Mouse (Mus musculus) MEL (cell line): Measurements from ENCODE around the gene R3hcc1l. TPM values are rescaled to one million over a fixed set of nuclear protein-coding genes. Genes with fewer than 3 reads are reported as not detected.

ENCODE experiments used
- DNase-seq: peaks from one replicate; pipeline ENCODE4 v3.0.0; 2011; ENCODE audit warnings: low read depth, low spot score
- H3K27ac ChIP-seq: 2 replicates; pipeline ENCODE4 v1.5.1; 2012; ENCODE audit warnings: low read depth, mild to moderate bottlenecking, control low read depth, low read length, moderate library complexity; ENCODE audit not compliant: control insufficient read depth
- H3K27me3 ChIP-seq, 2 experiments: fragments of 150-350 bp in 1 of 2; sonication (generic) in 1 of 2; 2 replicates each; pipeline ENCODE4 v1.6.1; 2012; ENCODE audit warnings: low read length in 2 of 2, mild to moderate bottlenecking in 2 of 2, improper control_type of control experiment in 1 of 2, moderate library complexity in 1 of 2; ENCODE audit not compliant: insufficient read depth in 2 of 2, control insufficient read depth in 1 of 2
- H3K36me3 ChIP-seq, 2 experiments: 2 replicates each; pipeline ENCODE4 v1.6.1; 2012 to 2014; ENCODE audit warnings: low read length in 2 of 2, improper control_type of control experiment in 1 of 2, inconsistent platforms in 1 of 2, mild to moderate bottlenecking in 1 of 2; ENCODE audit not compliant: insufficient read depth in 2 of 2, control insufficient read depth in 1 of 2
- H3K4me1 ChIP-seq, 2 experiments: fragments of 150-350 bp in 1 of 2; sonication (generic) in 1 of 2; 2 replicates each; pipeline ENCODE4 v1.6.1; 2012; ENCODE audit warnings: low read length in 2 of 2, improper control_type of control experiment in 1 of 2, mild to moderate bottlenecking in 1 of 2; ENCODE audit not compliant: insufficient read depth in 2 of 2, control insufficient read depth in 1 of 2
- H3K4me3 ChIP-seq, 2 experiments: fragments of 150-350 bp in 1 of 2; sonication (generic) in 1 of 2; 2 replicates each; pipeline ENCODE4 v1.5.1; 2012; ENCODE audit warnings: low read depth in 2 of 2, low read length in 2 of 2, mild to moderate bottlenecking in 2 of 2, moderate library complexity in 2 of 2, control low read depth in 1 of 2, improper control_type of control experiment in 1 of 2; ENCODE audit not compliant: control insufficient read depth in 1 of 2, insufficient read depth in 1 of 2
- H3K79me2 ChIP-seq: 2 replicates; pipeline ENCODE4 v1.6.1; 2012; ENCODE audit warnings: mild to moderate bottlenecking, low read length, moderate library complexity; ENCODE audit not compliant: control insufficient read depth, poor library complexity, insufficient read depth
- H3K9ac ChIP-seq: 2 replicates; pipeline ENCODE4 v1.6.1; 2012; ENCODE audit warnings: low read depth, mild to moderate bottlenecking, control low read depth, low read length, moderate library complexity; ENCODE audit not compliant: control insufficient read depth, poor library complexity, severe bottlenecking
- H3K9me3 ChIP-seq: fragments of 150-350 bp; sonication (generic); replicated peaks from 2 replicates; pipeline ENCODE4 v1.6.1; 2012; ENCODE audit warnings: mild to moderate bottlenecking, low read length, improper control_type of control experiment, moderate library complexity; ENCODE audit not compliant: insufficient read depth
- BHLHE40 ChIP-seq: IDR thresholded peaks from 2 replicates; pipeline ENCODE4 v1.6.1; 2012; ENCODE audit warnings: low read depth, mild to moderate bottlenecking, inconsistent platforms, low read length, improper control_type of control experiment, borderline replicate concordance
- CHD1 ChIP-seq: IDR thresholded peaks from 2 replicates; pipeline ENCODE4 v1.6.1; 2012; ENCODE audit warnings: low read depth, mild to moderate bottlenecking, inconsistent platforms, low read length, improper control_type of control experiment
- CTCF ChIP-seq, 3 experiments: IDR thresholded peaks in 2 of 3; conservative IDR thresholded peaks in 1 of 3; 2 replicates each; pipeline ENCODE4 v1.5.1; 2011 to 2012; ENCODE audit warnings: low read length in 3 of 3, low read depth in 2 of 3, mild to moderate bottlenecking in 2 of 3, improper control_type of control experiment in 1 of 3, inconsistent platforms in 1 of 3, mixed read lengths in 1 of 3, moderate library complexity in 1 of 3; ENCODE audit not compliant: control insufficient read depth in 1 of 3, insufficient read depth in 1 of 3, poor library complexity in 1 of 3, severe bottlenecking in 1 of 3
- ETS1 ChIP-seq: IDR thresholded peaks from 2 replicates; pipeline ENCODE4 v1.6.1; 2012; ENCODE audit warnings: low read depth, mild to moderate bottlenecking, inconsistent platforms, low read length, improper control_type of control experiment, moderate library complexity
- GABPA ChIP-seq: IDR thresholded peaks from 2 replicates; pipeline ENCODE4 v1.6.1; 2012; ENCODE audit warnings: low read depth, mild to moderate bottlenecking, inconsistent platforms, low read length, improper control_type of control experiment, moderate library complexity
- GATA1 ChIP-seq: IDR thresholded peaks from 2 replicates; pipeline ENCODE4 v1.6.1; 2011; ENCODE audit warnings: low read depth, low read length, improper control_type of control experiment
- HCFC1 ChIP-seq: IDR thresholded peaks from 2 replicates; pipeline ENCODE4 v1.6.1; 2012; ENCODE audit warnings: low read depth, mild to moderate bottlenecking, inconsistent platforms, low read length, improper control_type of control experiment, moderate library complexity
- JUND ChIP-seq: IDR thresholded peaks from 2 replicates; pipeline ENCODE4 v1.6.1; 2011; ENCODE audit warnings: low read depth, mild to moderate bottlenecking, improper control_type of control experiment, low read length
- MAX ChIP-seq: IDR thresholded peaks from 2 replicates; pipeline ENCODE4 v1.6.1; 2011; ENCODE audit warnings: low read length, improper control_type of control experiment
- MAZ ChIP-seq: IDR thresholded peaks from 2 replicates; pipeline ENCODE4 v1.6.1; 2012; ENCODE audit warnings: low read depth, mild to moderate bottlenecking, inconsistent platforms, low read length, improper control_type of control experiment
- MXI1 ChIP-seq: IDR thresholded peaks from 2 replicates; pipeline ENCODE4 v1.6.1; 2011; ENCODE audit warnings: mild to moderate bottlenecking, low read depth, low read length, improper control_type of control experiment
- MYC ChIP-seq: IDR thresholded peaks from 2 replicates; pipeline ENCODE4 v1.6.1; 2011; ENCODE audit warnings: low read depth, mild to moderate bottlenecking, low read length, improper control_type of control experiment, moderate library complexity
- NELFE ChIP-seq: IDR thresholded peaks from 2 replicates; pipeline ENCODE4 v1.6.1; 2011; ENCODE audit warnings: low read depth, low read length, improper control_type of control experiment
- NRF1 ChIP-seq: IDR thresholded peaks from 2 replicates; pipeline ENCODE4 v1.6.1; 2014; ENCODE audit warnings: low read depth, mild to moderate bottlenecking, inconsistent platforms, low read length, improper control_type of control experiment, moderate library complexity; ENCODE audit not compliant: poor library complexity, insufficient read depth, severe bottlenecking
- POLR2A ChIP-seq, 2 experiments: IDR thresholded peaks; 2 replicates each; pipeline ENCODE4 v1.6.1; 2011 to 2012; ENCODE audit warnings: low read length in 2 of 2, mild to moderate bottlenecking in 2 of 2, control low read depth in 1 of 2, improper control_type of control experiment in 1 of 2, low read depth in 1 of 2, moderate library complexity in 1 of 2; ENCODE audit not compliant: control insufficient read depth in 1 of 2, insufficient read depth in 1 of 2, poor library complexity in 1 of 2
- POLR2AphosphoS5 ChIP-seq: IDR thresholded peaks from 2 replicates; pipeline ENCODE4 v1.6.1; 2012; ENCODE audit warnings: low read depth, borderline replicate concordance, mild to moderate bottlenecking, inconsistent platforms, low read length, moderate library complexity, mixed read lengths
- RAD21 ChIP-seq: IDR thresholded peaks from 2 replicates; pipeline ENCODE4 v1.6.1; 2011; ENCODE audit warnings: mild to moderate bottlenecking, low read depth, low read length, improper control_type of control experiment
- SMC3 ChIP-seq: IDR thresholded peaks from 2 replicates; pipeline ENCODE4 v1.6.1; 2011; ENCODE audit warnings: low read depth, low read length, improper control_type of control experiment
- TAL1 ChIP-seq: IDR thresholded peaks from 2 replicates; pipeline ENCODE4 v1.6.1; 2012; ENCODE audit warnings: mild to moderate bottlenecking, inconsistent platforms, low read length, moderate library complexity, mixed read lengths
- TBP ChIP-seq: IDR thresholded peaks from 2 replicates; pipeline ENCODE4 v1.8.0; 2011; ENCODE audit warnings: low read depth, low read length, improper control_type of control experiment
- UBTF ChIP-seq: IDR thresholded peaks from 2 replicates; pipeline ENCODE4 v1.6.1; 2012; ENCODE audit warnings: low read depth, mild to moderate bottlenecking, inconsistent platforms, low read length, improper control_type of control experiment, moderate library complexity, borderline replicate concordance; ENCODE audit not compliant: insufficient read depth
- USF1 ChIP-seq: IDR thresholded peaks from 2 replicates; pipeline ENCODE4 v1.6.1; 2014; ENCODE audit warnings: low read depth, mild to moderate bottlenecking, inconsistent platforms, low read length, improper control_type of control experiment, moderate library complexity
- USF2 ChIP-seq, 2 experiments: IDR thresholded peaks; 2 replicates each; pipeline ENCODE4 v1.6.1; 2011 to 2012; ENCODE audit warnings: improper control_type of control experiment in 2 of 2, low read length in 2 of 2, borderline replicate concordance in 1 of 2, inconsistent platforms in 1 of 2, low read depth in 1 of 2, mild to moderate bottlenecking in 1 of 2; ENCODE audit not compliant: insufficient read depth in 1 of 2
- ZC3H11A ChIP-seq: IDR thresholded peaks from 2 replicates; pipeline ENCODE4 v1.6.1; 2012; ENCODE audit warnings: low read depth, mild to moderate bottlenecking, inconsistent platforms, low read length, improper control_type of control experiment
- ZKSCAN1 ChIP-seq: IDR thresholded peaks from 2 replicates; pipeline ENCODE4 v1.6.1; 2012; ENCODE audit warnings: low read depth, mild to moderate bottlenecking, inconsistent platforms, low read length, improper control_type of control experiment, moderate library complexity
- ZNF384 ChIP-seq: IDR thresholded peaks from 2 replicates; pipeline ENCODE4 v1.6.1; 2012; ENCODE audit warnings: low read depth, mild to moderate bottlenecking, inconsistent platforms, low read length, improper control_type of control experiment
- polyA plus RNA-seq, 2 experiments: library from polyadenylated mRNA; stranded (reverse) in 1 of 2; unstranded in 1 of 2; fragments of >175 nt in 1 of 2; fragments of >200 nt in 1 of 2; gene quantifications; 2 replicates each; pipeline versions ENCODE4 v1.2.1 to v1.2.4; 2012; ENCODE audit warnings: low replicate concordance in 2 of 2, low read depth in 1 of 2; ENCODE audit not compliant: insufficient read length in 2 of 2, insufficient read depth in 1 of 2, missing spikeins in 1 of 2
- total RNA-seq: library from RNA; depleted of rRNA; stranded (reverse); fragments of 300-350 nt; gene quantifications from 2 replicates; pipeline ENCODE4 v1.2.3, GENCODE M21; 2012

The R3hcc1l gene
- total and polyA plus RNA-seq, 3 experiments, result 14.8 to 119 (median 21.5) TPM

- H3K4me3 ChIP-seq, result no peak overlapping the region
- no peaks in the 10 kb centered on the region for H3K36me3 ChIP-seq
- no peaks in the 10 kb centered on the region for H3K9me3 ChIP-seq
- no peak overlapping the region for H3K9ac ChIP-seq
- no peak for TF ChIP-seq ETS1
- TF ChIP-seq CHD1, result no peak
- no peak for TF ChIP-seq MAZ
- no peak for TF ChIP-seq ZKSCAN1
- no peak for TF ChIP-seq POLR2A (IDR thresholded peaks at IDR 0.05; ENCODE audit: control insufficient read depth in 1 of 2, insufficient read depth in 1 of 2, low read depth in 1 of 2, low read length in 2 of 2, poor library complexity in 1 of 2)
- no peak for TF ChIP-seq JUND
- no peak for TF ChIP-seq HCFC1
- TF ChIP-seq SMC3, result no peak
- TF ChIP-seq ZC3H11A, result no peak
- TF ChIP-seq MAX, result no peak
- TF ChIP-seq NELFE, result no peak
- TF ChIP-seq ZNF384, result no peak
- TF ChIP-seq GATA1, result no peak
- TF ChIP-seq POLR2AphosphoS5, result no peak
- TF ChIP-seq CTCF (IDR thresholded peaks at IDR 0.05 in 2 of 3, conservative IDR thresholded peaks at IDR 0.05 in 1 of 3; ENCODE audit: control insufficient read depth in 1 of 3, insufficient read depth in 1 of 3, low read depth in 2 of 3, low read length in 3 of 3, poor library complexity in 1 of 3, severe bottlenecking in 1 of 3), result no peak
- TF ChIP-seq MXI1, result no peak
- TF ChIP-seq UBTF, result no peak
- H3K4me1 ChIP-seq, result no peaks in the 10 kb centered on the region
- peak; percentile 45 for DNase-seq
- H3K27me3 ChIP-seq, result no peaks in the 10 kb centered on the region
- H3K79me2 ChIP-seq, result no peaks in the 10 kb centered on the region
- no peak overlapping the region for H3K27ac ChIP-seq
These were observed 45.7 kb upstream of the R3hcc1l start for GRCm38 (mm10) chr19:42472831-42473230.

- DNase-seq, result no peak
- H3K79me2 ChIP-seq, result no peaks in the 10 kb centered on the region
- no peaks in the 10 kb centered on the region; a peak in 1 of 4 replicates for H3K27me3 ChIP-seq
- no peak overlapping the region for H3K27ac ChIP-seq
- TF ChIP-seq RAD21 (no peak), GABPA (no peak), USF1 (no peak), BHLHE40 (no peak), TBP (no peak), UBTF (no peak), NELFE (no peak), USF2 (IDR thresholded peaks at IDR 0.05; ENCODE audit: borderline replicate concordance in 1 of 2, insufficient read depth in 1 of 2, low read depth in 1 of 2, low read length in 2 of 2) (no peak), CTCF (IDR thresholded peaks at IDR 0.05 in 2 of 3, conservative IDR thresholded peaks at IDR 0.05 in 1 of 3; ENCODE audit: control insufficient read depth in 1 of 3, insufficient read depth in 1 of 3, low read depth in 2 of 3, low read length in 3 of 3, poor library complexity in 1 of 3, severe bottlenecking in 1 of 3) (no peak), NRF1 (no peak), TAL1 (no peak), MYC (no peak)
- TF ChIP-seq, all 39 proteins: peak for 0
- Histone ChIP-seq H3K9me3 (no peaks in the 10 kb centered on the region), H3K4me1 (no peaks in the 10 kb centered on the region), H3K36me3 (no peaks in the 10 kb centered on the region), H3K4me3 (no peak overlapping the region), H3K9ac (no peak overlapping the region)
These were observed 40.8 kb upstream of the R3hcc1l start for GRCm38 (mm10) chr19:42477769-42478168.
